Mouse (Mus musculus) neural tube, embryonic 12.5 days (tissue): ENCODE measurements at regions not wholly inside any gene's neighbourhood (a gene's known extent, or its start where the extent isn't known, plus 50 kb on each side); places are given as distances from the start of the nearest gene placed in this dataset.
A peak's percentile ranks its signal among the peaks of the same experiment; 100 is the strongest.
"Not testable (repeated sequence)": the region's sequence is repeated elsewhere in the genome, so short reads cannot be mapped to it uniquely, and the experiment has no call there.

Experiments used
- ATAC-seq: fragments of 200-750 bp; cut with Nextera tagmentation; 2 replicates; pipeline ENCODE4 v1.8.0; 2017; ENCODE audit warnings: low read depth, mild to moderate bottlenecking, moderate TSS enrichment, moderate library complexity; ENCODE audit not compliant: low FRiP score
- H3K27ac ChIP-seq: fragments of 300-500 bp; sonication (generic); 2 replicates; pipeline ENCODE4 v1.5.1; 2016
- H3K27me3 ChIP-seq: fragments of 300-500 bp; sonication (generic); replicated peaks from 2 replicates; pipeline ENCODE4 v1.6.1; 2016; ENCODE audit warnings: mild to moderate bottlenecking
- H3K36me3 ChIP-seq: fragments of 300-500 bp; sonication (generic); 2 replicates; pipeline ENCODE4 v1.6.1; 2016; ENCODE audit warnings: mild to moderate bottlenecking
- H3K4me1 ChIP-seq: fragments of 300-500 bp; sonication (generic); 2 replicates; pipeline ENCODE4 v1.6.1; 2016
- H3K4me2 ChIP-seq: fragments of 300-500 bp; sonication (generic); replicated peaks from 2 replicates; pipeline ENCODE4 v1.6.1; 2016; ENCODE audit warnings: mild to moderate bottlenecking
- H3K4me3 ChIP-seq: fragments of 300-500 bp; sonication (generic); 2 replicates; pipeline ENCODE4 v1.5.1; 2016
- H3K9ac ChIP-seq: fragments of 300-500 bp; sonication (generic); 2 replicates; pipeline ENCODE4 v1.6.1; 2016; ENCODE audit warnings: mild to moderate bottlenecking
- H3K9me3 ChIP-seq: fragments of 300-500 bp; sonication (generic); 2 replicates; pipeline ENCODE4 v1.6.1; 2016; ENCODE audit warnings: mild to moderate bottlenecking
- WGBS: fragments of 180-500 bp; shearing (Covaris S2); methylation state at CpG from one replicate; pipeline ENCODE4 v1.1.7; 2016; 5-methylcytosine and 5-hydroxymethylcytosine counted together

DNA sequence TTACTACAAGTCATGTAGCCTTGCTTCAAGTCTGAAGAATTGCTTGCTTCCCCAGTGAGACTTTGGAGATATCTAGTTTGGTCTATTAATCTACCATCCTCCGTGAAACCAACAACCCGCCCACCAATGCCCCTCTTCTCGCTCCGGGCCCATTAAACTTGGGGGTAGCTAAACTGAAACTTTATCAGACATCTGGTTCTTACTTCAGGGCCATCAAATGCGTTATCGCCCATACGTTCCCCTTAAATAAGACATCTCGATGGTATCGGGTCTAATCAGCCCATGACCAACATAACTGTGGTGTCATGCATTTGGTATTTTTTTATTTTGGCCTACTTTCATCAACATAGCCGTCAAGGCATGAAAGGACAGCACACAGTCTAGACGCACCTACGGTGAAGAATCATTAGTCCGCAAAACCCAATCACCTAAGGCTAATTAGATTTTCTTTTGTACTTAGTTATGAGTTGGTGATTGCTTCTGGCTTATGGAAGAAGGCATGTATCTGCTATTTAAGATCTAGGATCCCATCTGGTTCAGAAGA, 1197.8 kb downstream of the Galc start:
- H3K27ac ChIP-seq, H3K9ac ChIP-seq, H3K36me3 ChIP-seq, H3K9me3 ChIP-seq, H3K27me3 ChIP-seq, H3K4me1 ChIP-seq, H3K4me3 ChIP-seq, H3K4me2 ChIP-seq: not testable (repeated sequence)
- WGBS, result 85% methylated on average over 13 of the region's 13 CpGs
- peak; percentile 100 for ATAC-seq

DNA sequence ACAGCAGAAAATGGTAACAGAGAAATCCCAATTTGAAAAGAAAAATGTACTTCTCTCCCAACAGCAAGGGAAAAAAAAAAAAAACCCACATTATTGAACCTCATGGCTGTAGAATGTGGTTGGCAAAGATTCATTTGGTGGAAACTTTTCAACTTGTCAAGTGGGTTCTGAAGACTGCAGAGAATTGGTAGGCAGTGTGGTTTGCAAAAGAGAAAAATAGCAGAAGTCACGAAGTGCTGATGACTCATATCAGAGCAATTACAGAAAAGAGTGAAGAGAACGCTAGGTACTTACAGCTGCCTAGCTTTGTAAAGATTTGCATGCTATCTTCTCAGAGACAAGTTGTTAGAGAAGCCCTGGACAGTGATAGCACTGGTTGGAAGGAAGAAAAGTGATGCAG, 1211.6 kb downstream of the Galc start:
- no peak for ATAC-seq
- H3K27me3 ChIP-seq, result no peaks in the 10 kb centered on the region
- no peak overlapping the region for H3K9ac ChIP-seq
- H3K4me2 ChIP-seq, result no peak overlapping the region
- H3K4me1 ChIP-seq, result no peaks in the 10 kb centered on the region
- no peak overlapping the region for H3K4me3 ChIP-seq
- H3K36me3 ChIP-seq, result no peaks in the 10 kb centered on the region
- WGBS, result 88% methylated on average over 2 of the region's 2 CpGs
- H3K9me3 ChIP-seq, result no peaks in the 10 kb centered on the region
- no peak overlapping the region for H3K27ac ChIP-seq
